Mouse (Mus musculus): ENCODE measurements around the gene Cyp2d26.
"Not testable (repeated sequence)": the region's sequence is repeated elsewhere in the genome, so short reads cannot be mapped to it uniquely, and the experiment has no call there.

Cyp2d26 gene

GRCm38 (mm10) chr15:82794277-82794676 is at the start of gene Cyp2d26:
TSS of gene Cyp2d26 (minus strand) at chr15:82794294.
- DNase-seq (ENCODE audit: low spot score), result no peak

- DNase-seq (ENCODE audit: low spot score), result no peak
Observed at GRCm38 (mm10) chr15:82839146-82839545, 45.1 kb upstream of the Cyp2d26 start.

GRCm38 (mm10) chr15:82829917-82830316 is 35.8 kb upstream of the Cyp2d26 start:
- no peak for DNase-seq (ENCODE audit: low spot score)

- DNase-seq (ENCODE audit: low spot score), result no peak
Observed at GRCm38 (mm10) chr15:82825866-82826265, 31.8 kb upstream of the Cyp2d26 start.

- no peak for DNase-seq (ENCODE audit: low spot score)
Observed at GRCm38 (mm10) chr15:82822347-82822746, 28.3 kb upstream of the Cyp2d26 start.

GRCm38 (mm10) chr15:82821657-82822056 is 27.6 kb upstream of the Cyp2d26 start:
- no peak for DNase-seq (ENCODE audit: low spot score)

GRCm38 (mm10) chr15:82815296-82815695 is 21.2 kb upstream of the Cyp2d26 start:
- no peak for DNase-seq (ENCODE audit: low spot score)

- DNase-seq (ENCODE audit: low spot score), result peak; percentile 82
Observed at GRCm38 (mm10) chr15:82814806-82815205, 20.7 kb upstream of the Cyp2d26 start.

GRCm38 (mm10) chr15:82814321-82814720 is 20.2 kb upstream of the Cyp2d26 start:
- DNase-seq (ENCODE audit: low spot score), result no peak

GRCm38 (mm10) chr15:82810556-82810955 is 16.5 kb upstream of the Cyp2d26 start:
- DNase-seq (ENCODE audit: low spot score), result no peak

- no peak for DNase-seq (ENCODE audit: low spot score)
Observed at GRCm38 (mm10) chr15:82809511-82809910, 15.4 kb upstream of the Cyp2d26 start.

GRCm38 (mm10) chr15:82806969-82807763 is 13.1 kb upstream of the Cyp2d26 start:
- no peak for DNase-seq (ENCODE audit: low spot score)

GRCm38 (mm10) chr15:82804708-82805639 is 10.9 kb upstream of the Cyp2d26 start:
- DNase-seq (ENCODE audit: low spot score), result peak; percentile 85

GRCm38 (mm10) chr15:82795936-82796440 is 1.9 kb upstream of the Cyp2d26 start:
- DNase-seq (ENCODE audit: low spot score), result no peak

- no peak for DNase-seq (ENCODE audit: low spot score)
Observed at GRCm38 (mm10) chr15:82793868-82794267, 226 bp downstream of the Cyp2d26 start.

- DNase-seq (ENCODE audit: low spot score), result no peak
Observed at GRCm38 (mm10) chr15:82793454-82793853, 640 bp downstream of the Cyp2d26 start.

GRCm38 (mm10) chr15:82792566-82792965 is 1.5 kb downstream of the Cyp2d26 start:
- DNase-seq (ENCODE audit: low spot score), result no peak

GRCm38 (mm10) chr15:82784581-82784980 is 9.5 kb downstream of the Cyp2d26 start:
- DNase-seq (ENCODE audit: low spot score), result no peak

- no peak for DNase-seq (ENCODE audit: low spot score)
Observed at GRCm38 (mm10) chr15:82783800-82784199, 10.3 kb downstream of the Cyp2d26 start.

GRCm38 (mm10) chr15:82777856-82778255 is 16.2 kb downstream of the Cyp2d26 start:
- not testable (repeated sequence) for DNase-seq (ENCODE audit: low spot score)

GRCm38 (mm10) chr15:82765943-82766342 is 28.2 kb downstream of the Cyp2d26 start:
- no peak for DNase-seq (ENCODE audit: low spot score)

GRCm38 (mm10) chr15:82764881-82765280 is 29.2 kb downstream of the Cyp2d26 start:
- DNase-seq (ENCODE audit: low spot score), result no peak

Measured in retina, embryonic 14.5 days (tissue).